Mouse (Mus musculus): Measurements from ENCODE around the gene Commd6.

The Commd6 gene

GRCm38 (mm10) chr14:101640153-101640843, at the start of gene Commd6:
Gene Commd6 (minus strand): TSS chr14:101640686.
- peak; percentile 81 to 91 for DNase-seq (ENCODE audit: low spot score in 2 of 2)

- DNase-seq (ENCODE audit: low spot score in 2 of 2): no peak
Measured at GRCm38 (mm10) chr14:101688406-101688805, 47.9 kb upstream of the Commd6 start.

- DNase-seq (ENCODE audit: low spot score in 2 of 2): no peak
Measured at GRCm38 (mm10) chr14:101687696-101688095, 47.2 kb upstream of the Commd6 start.

DNA sequence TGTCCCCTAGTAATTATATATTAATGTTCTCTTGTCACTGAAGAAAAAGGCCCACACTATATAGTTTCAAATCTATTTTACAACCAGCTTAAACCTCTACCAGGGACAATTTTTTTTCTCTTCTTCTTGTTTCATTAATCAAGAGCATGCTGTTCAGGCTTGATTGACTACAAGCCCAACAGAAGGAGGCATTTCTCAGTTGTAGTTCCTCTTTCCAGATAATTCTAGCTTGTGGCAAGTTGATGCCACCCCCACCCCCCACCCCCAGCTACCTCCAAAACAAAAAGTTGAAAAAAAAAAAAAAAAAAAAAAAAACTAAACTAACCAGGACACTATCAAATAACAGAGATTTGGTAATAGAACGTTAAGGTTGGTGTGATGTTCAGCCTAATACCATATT, 31.7 kb upstream of the Commd6 start:
- no peak for DNase-seq (ENCODE audit: low spot score in 2 of 2)

GRCm38 (mm10) chr14:101668626-101669025, 28.1 kb upstream of the Commd6 start:
- no peak for DNase-seq (ENCODE audit: low spot score in 2 of 2)

DNA sequence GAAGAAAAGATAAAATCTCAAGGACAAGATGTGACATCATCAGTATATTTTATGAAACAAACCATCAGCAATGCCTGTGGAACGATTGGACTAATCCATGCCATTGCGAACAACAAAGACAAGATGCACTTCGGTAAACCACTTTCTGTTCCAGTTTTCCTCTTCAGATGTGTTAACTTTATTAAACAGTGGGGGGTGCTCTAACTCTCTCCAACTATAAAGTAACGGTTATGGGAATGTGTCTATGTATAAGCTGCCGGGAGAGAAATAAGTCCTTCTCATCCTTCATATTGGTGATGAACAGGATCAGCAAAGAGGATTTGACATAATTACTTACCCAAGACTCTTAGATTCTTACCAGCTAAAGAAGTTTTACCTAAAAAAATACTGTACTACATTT, 26.1 kb upstream of the Commd6 start:
- DNase-seq (ENCODE audit: low spot score in 2 of 2): no peak

DNA sequence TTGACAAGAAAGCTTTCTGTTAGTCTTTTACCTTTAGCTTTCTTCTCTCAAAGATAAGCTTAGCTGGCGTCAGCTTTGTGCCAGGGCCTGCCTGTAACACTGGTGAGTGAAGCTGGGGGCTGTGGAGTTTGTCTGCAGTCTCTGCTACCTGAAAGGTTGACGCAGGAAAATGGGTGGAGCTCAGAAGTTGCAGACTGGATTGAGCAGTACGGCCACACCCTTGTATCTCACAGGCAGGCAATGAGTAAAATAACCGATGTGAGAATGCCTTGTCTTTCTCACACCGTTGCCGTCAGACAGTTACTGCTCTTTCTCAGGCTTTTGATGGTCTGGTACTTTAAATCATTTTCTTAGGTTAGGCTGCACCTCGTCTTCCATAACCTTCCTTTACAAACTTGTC, 25.6 kb upstream of the Commd6 start:
- no peak for DNase-seq (ENCODE audit: low spot score in 2 of 2)

GRCm38 (mm10) chr14:101664274-101664673, 23.8 kb upstream of the Commd6 start:
- DNase-seq (ENCODE audit: low spot score in 2 of 2): no peak

- DNase-seq (ENCODE audit: low spot score in 2 of 2): no peak
Measured at GRCm38 (mm10) chr14:101661654-101662412, 21.3 kb upstream of the Commd6 start.

- no peak for DNase-seq (ENCODE audit: low spot score in 2 of 2)
Measured at GRCm38 (mm10) chr14:101656307-101656706, 15.8 kb upstream of the Commd6 start.

DNA sequence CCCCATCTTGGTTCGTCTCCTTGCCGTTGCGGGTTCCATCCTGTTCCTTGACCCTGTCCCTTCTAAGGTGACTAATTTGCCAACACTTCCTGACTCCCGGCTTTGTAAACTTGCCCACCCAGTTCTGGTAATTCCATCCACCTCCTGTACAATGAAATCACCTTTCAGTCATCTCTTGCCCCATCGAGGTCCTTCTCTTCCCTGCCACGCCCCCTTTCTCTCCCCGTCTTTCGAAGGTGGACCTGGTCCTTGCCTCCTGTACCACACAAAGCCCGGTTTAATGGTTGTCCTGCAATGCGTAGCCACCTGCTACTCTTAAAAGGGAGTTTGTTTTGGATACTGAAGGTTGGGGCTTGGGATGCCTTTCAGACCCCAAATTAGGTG, 14.0 kb upstream of the Commd6 start:
- DNase-seq (ENCODE audit: low spot score in 2 of 2): no peak

- peak; percentile 95 to 96 for DNase-seq (ENCODE audit: low spot score in 2 of 2)
Measured at GRCm38 (mm10) chr14:101653581-101654525, 13.4 kb upstream of the Commd6 start, which contains the start of gene Uchl3. Gene Uchl3 (plus strand): TSS chr14:101653967.

DNA sequence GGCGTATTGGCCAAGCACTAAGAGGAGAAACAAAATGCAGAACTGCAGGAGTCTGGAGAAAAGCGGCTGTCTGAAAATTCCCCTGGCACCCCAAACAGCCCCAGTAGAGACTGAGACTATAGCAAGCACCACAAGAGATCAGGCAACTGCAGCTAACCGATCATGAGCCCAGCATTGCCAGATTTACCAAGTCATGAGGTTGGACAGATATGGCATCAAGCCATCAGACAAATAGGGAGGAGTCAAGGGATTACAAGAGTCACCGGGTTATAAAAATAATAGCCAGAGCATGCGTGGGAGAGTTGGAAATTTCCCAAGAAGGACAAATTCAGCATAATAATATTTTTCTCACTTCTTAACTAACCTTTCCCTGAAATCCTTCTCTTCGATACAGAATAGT, 12.1 kb upstream of the Commd6 start:
- DNase-seq (ENCODE audit: low spot score in 2 of 2): no peak

GRCm38 (mm10) chr14:101650551-101650950, 10.1 kb upstream of the Commd6 start:
- no peak for DNase-seq (ENCODE audit: low spot score in 2 of 2)

GRCm38 (mm10) chr14:101644948-101645347, 4.5 kb upstream of the Commd6 start:
- no peak for DNase-seq (ENCODE audit: low spot score in 2 of 2)

DNA sequence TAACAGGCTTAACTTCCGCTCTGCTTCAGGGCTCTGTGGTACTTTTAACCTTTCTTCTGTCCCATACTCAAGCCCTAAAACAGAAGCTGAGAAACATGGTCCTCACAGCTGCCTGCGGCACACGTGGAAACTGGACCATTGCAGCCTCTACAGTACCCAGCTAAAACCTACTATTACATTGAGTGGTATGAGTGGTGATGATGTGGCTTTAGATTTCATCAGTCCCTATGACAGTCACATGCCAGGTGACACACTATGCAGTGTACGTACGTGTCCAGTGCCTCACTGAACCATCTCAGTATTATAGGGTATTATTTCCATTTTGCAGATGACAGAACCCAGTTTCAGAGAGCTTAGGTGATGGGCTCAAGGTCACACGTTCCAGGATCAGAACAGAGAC, 3.1 kb downstream of the Commd6 start:
- DNase-seq (ENCODE audit: low spot score in 2 of 2): no peak

- DNase-seq (ENCODE audit: low spot score in 2 of 2): no peak
Measured at GRCm38 (mm10) chr14:101635765-101636164, 4.7 kb downstream of the Commd6 start.

- no peak for DNase-seq (ENCODE audit: low spot score in 2 of 2)
Measured at GRCm38 (mm10) chr14:101630548-101630947, 9.9 kb downstream of the Commd6 start.

GRCm38 (mm10) chr14:101617680-101618079, 22.8 kb downstream of the Commd6 start:
- no peak for DNase-seq (ENCODE audit: low spot score in 2 of 2)

DNA sequence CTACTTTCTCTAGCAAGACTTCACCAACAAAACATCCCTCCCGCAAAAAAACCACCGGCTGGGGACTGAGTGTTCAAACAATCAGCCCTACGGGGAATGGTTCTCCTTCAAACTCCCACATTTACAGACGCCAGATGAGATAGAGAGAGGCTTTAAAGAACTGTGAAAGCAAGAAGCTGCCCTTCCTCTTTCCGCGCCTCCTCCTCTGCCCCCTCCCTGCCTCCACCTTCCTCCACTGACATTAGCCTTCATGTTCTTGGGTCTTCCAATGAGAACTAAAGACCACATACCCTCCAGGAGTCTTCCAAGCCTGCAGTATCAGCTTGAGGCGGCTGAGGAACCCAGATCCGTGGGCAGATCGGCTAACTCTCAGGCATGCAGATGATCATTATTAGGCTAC, 24.3 kb downstream of the Commd6 start:
- DNase-seq (ENCODE audit: low spot score in 2 of 2): no peak

GRCm38 (mm10) chr14:101613206-101613605, 27.3 kb downstream of the Commd6 start:
- DNase-seq (ENCODE audit: low spot score in 2 of 2): no peak

DNA sequence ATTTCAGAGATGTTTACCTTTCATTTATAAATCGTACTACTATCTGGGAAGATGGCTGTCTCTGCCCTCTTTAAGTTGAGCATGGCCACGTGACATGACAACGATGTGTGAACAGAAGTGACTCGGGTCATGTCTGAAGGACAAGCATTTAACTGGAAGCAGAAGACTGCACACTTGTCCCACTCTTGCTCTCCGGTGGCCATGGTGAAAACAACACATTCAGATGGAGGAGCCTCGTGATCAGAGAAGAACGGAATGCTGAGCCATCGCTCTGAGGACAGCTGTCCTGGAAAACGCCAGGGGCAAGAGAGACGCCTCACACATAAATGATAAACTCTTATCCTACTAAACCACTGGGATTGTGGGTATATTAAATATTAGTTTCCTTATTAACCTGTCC, 29.8 kb downstream of the Commd6 start:
- DNase-seq (ENCODE audit: low spot score in 2 of 2): no peak
